Mouse (Mus musculus) liver, adult 2 months (tissue): ENCODE measurements around the gene Gm29797.

ENCODE experiments used
- CTCF ChIP-seq: fragments of 200-500 bp; IDR thresholded peaks from 2 replicates; pipeline ENCODE4 v1.5.1; 2011; ENCODE audit warnings: low read depth, low read length, control low read depth
- POLR2A ChIP-seq: fragments of 200-500 bp; IDR thresholded peaks from 2 replicates; pipeline ENCODE4 v1.6.1; 2011; ENCODE audit warnings: low read length, control low read depth; ENCODE audit not compliant: insufficient read depth; ENCODE audit errors: extremely low read depth

- TF ChIP-seq CTCF, result no peak
- no peak for TF ChIP-seq POLR2A
Observed at GRCm38 (mm10) chr2:181663298-181663630, 6.4 kb downstream of the Gm29797 start.
